ENCODE assay signal across 8 mouse cellular contexts in genomic region chr17:87282007-87282705, GRCm38 (mm10). TPM values are rescaled to one million over a fixed set of nuclear protein-coding genes. Genes with fewer than 3 reads are reported as not detected.
DNase-seq lines count a peak whose midpoint lies in the region; ATAC-seq and TF ChIP-seq lines count a peak whose summit lies in the region.

No protein-coding gene starts in this region.

- no peak for DNase-seq in Patski (ENCODE audit: low read depth, low spot score)
- peak; percentile 49 to 63 for DNase-seq in cerebellum, postnatal 10 days
- DNase-seq in frontal cortex, postnatal 14 days (ENCODE audit: low spot score in 2 of 2): peak; percentile 47 to 75
- DNase-seq in layer of hippocampus, postnatal 25 days (ENCODE audit: extremely low spot score in 1 of 2, low spot score in 1 of 2): peak; percentile 40 to 51
- peak; percentile 95 for DNase-seq in lung, postnatal 14 days
- DNase-seq in ovary, postnatal 36 days (ENCODE audit: low spot score): peak; percentile 88
- peak; percentile 92 for DNase-seq in thymus, postnatal 14 days

- no peaks in the 10 kb centered on the region for H3K36me3 ChIP-seq in hindbrain, embryonic 13.5 days

- peak overlapping the region; percentile 88 for H3K9ac ChIP-seq in hindbrain, embryonic 13.5 days

- no peak for TF ChIP-seq CTCF in Patski (IDR thresholded peaks at IDR 0.05)

- H3K4me1 ChIP-seq in hindbrain, embryonic 13.5 days (replicated peaks): peaks cover 42% of the 10 kb centered on the region

- H3K27ac ChIP-seq in hindbrain, embryonic 13.5 days: peak overlapping the region; percentile 88

- H3K4me3 ChIP-seq in hindbrain, embryonic 13.5 days: peak overlapping the region; percentile 72

- in situ Hi-C loops in Patski (cut with MboI; ENCODE audit: low pct_unique_long_range_greater_than_20kb): no loop called here

- CTCF ChIA-PET in Patski (lab: Charles Lee): interaction anchor here (1.1 to 1.3 kb wide), 2 partner anchors 9 to 14 kb away, joined by 3 to 4 read pairs; no protein-coding TSS in a partner anchor

- no peaks in the 10 kb centered on the region for H3K27me3 ChIP-seq in Patski
- peaks cover 48% of the 10 kb centered on the region for H3K27me3 ChIP-seq in hindbrain, embryonic 13.5 days

- POLR2A ChIA-PET in Patski (lab: Charles Lee): interaction anchor here (0.8 to 2.6 kb wide), 8 partner anchors 10 to 29 kb away, joined by 3 to 21 read pairs (median 4); partner anchors contain the start of gene Mcfd2

- H3K4me2 ChIP-seq in hindbrain, embryonic 13.5 days: peak overlapping the region; percentile 94

- H3K9me3 ChIP-seq in hindbrain, embryonic 13.5 days: no peaks in the 10 kb centered on the region

- peak; percentile 67 for ATAC-seq in Patski
- peak; percentile 85 for ATAC-seq in hindbrain, embryonic 13.5 days (ENCODE audit: low FRiP score)

- WGBS in hindbrain, embryonic 13.5 days: under 1% methylated on average over 44 of the region's 44 CpGs

RNA-seq across cellular contexts. Expression of gene Ttc7, which starts 0.5 kb away (rescaled TPM):
- polyA plus RNA-seq in Patski (2021): 23.2 TPM
- 4.2 and 5.7 TPM in 2 replicates for polyA plus RNA-seq in hindbrain, embryonic 13.5 days (2015; fragmentation: Nextera tagmentation; extraction: Ambion mirVana)
- total RNA-seq in layer of hippocampus, postnatal 25 days (2021): 1 to 10 TPM; 5.1 to 8.1 TPM

RNA-seq across cellular contexts. Expression of gene Mcfd2, which starts 16.4 kb away (rescaled TPM):
- polyA plus RNA-seq in Patski (2021): 132 TPM
- 48.2 and 50.9 TPM in 2 replicates for polyA plus RNA-seq in hindbrain, embryonic 13.5 days (2015; fragmentation: Nextera tagmentation; extraction: Ambion mirVana)
- 10 to 100 TPM; 51.0 to 53.2 TPM for total RNA-seq in layer of hippocampus, postnatal 25 days (2021)
